Comparison of ENCODE assay signal across 15 mouse cellular contexts in genomic region chr14:27235897-27236553, GRCm38 (mm10).
DNase-seq lines count a peak whose midpoint lies in the region; ATAC-seq and TF ChIP-seq lines count a peak whose summit lies in the region.
"Had no signal": no experiment of that assay in that cellular context is flagged by ENCODE, and none has a peak within 500 bp of the region (broad histone marks: within the 10 kb centered on the region; RNA-seq: fewer than 3 reads in every experiment).

No protein-coding gene starts in this region.

- H3K4me1 ChIP-seq in heart, embryonic 15.5 days (replicated peaks), result peaks cover 23% of the 10 kb centered on the region
- peaks cover 9% of the 10 kb centered on the region for H3K4me1 ChIP-seq in lung, embryonic 15.5 days
- peaks cover 13% of the 10 kb centered on the region; the same call in 1 of the 2 replicates for H3K4me1 ChIP-seq in heart, postnatal 0 days (ENCODE audit: control insufficient read depth, insufficient read depth)
- H3K4me1 ChIP-seq in limb, embryonic 15.5 days, result peaks cover 11% of the 10 kb centered on the region
- no peaks in the 10 kb centered on the region; the same call in 1 of the 2 replicates for H3K4me1 ChIP-seq in neural tube, embryonic 15.5 days

- H3K9ac ChIP-seq in heart, embryonic 15.5 days, result no peak overlapping the region
- no peak overlapping the region for H3K9ac ChIP-seq in lung, embryonic 15.5 days
- H3K9ac ChIP-seq in heart, postnatal 0 days (replicated peaks; ENCODE audit: low read depth, low read length), result no peak overlapping the region
- no peak overlapping the region for H3K9ac ChIP-seq in limb, embryonic 15.5 days
- H3K9ac ChIP-seq in neural tube, embryonic 15.5 days (replicated peaks), result no peak overlapping the region
- H3K9ac ChIP-seq: neural tube, embryonic 13.5 days had no signal

- no peak overlapping the region for H3K4me2 ChIP-seq in heart, embryonic 15.5 days
- H3K4me2 ChIP-seq in lung, embryonic 15.5 days, result no peak overlapping the region
- H3K4me2 ChIP-seq in heart, postnatal 0 days (ENCODE audit: low read depth, low read length), result no peak overlapping the region
- no peak overlapping the region for H3K4me2 ChIP-seq in limb, embryonic 15.5 days
- H3K4me2 ChIP-seq in neural tube, embryonic 15.5 days, result no peak overlapping the region
- H3K4me2 ChIP-seq: neural tube, embryonic 13.5 days had no signal

- peak overlapping the region; percentile 27 for H3K27ac ChIP-seq in heart, embryonic 15.5 days
- peak overlapping the region; percentile 25; the same call in 1 of the 2 replicates for H3K27ac ChIP-seq in lung, embryonic 15.5 days
- H3K27ac ChIP-seq in heart, postnatal 0 days (ENCODE audit: low read depth), result peak overlapping the region; percentile 36
- 0 out of 2 replicates have a peak overlapping the region, but pooled peaks have one; percentile 2 for H3K27ac ChIP-seq in limb, embryonic 15.5 days
- H3K27ac ChIP-seq in neural tube, embryonic 15.5 days (replicated peaks), result no peak overlapping the region
- H3K27ac ChIP-seq: neural tube, embryonic 13.5 days had no signal

- no peak overlapping the region for H3K4me3 ChIP-seq in heart, embryonic 15.5 days
- H3K4me3 ChIP-seq in lung, embryonic 15.5 days, result no peak overlapping the region
- H3K4me3 ChIP-seq in heart, postnatal 0 days (ENCODE audit: low read depth, low read length), result no peak overlapping the region
- no peak overlapping the region for H3K4me3 ChIP-seq in limb, embryonic 15.5 days
- no peak overlapping the region for H3K4me3 ChIP-seq in neural tube, embryonic 15.5 days (replicated peaks)
- H3K4me3 ChIP-seq: neural tube, embryonic 13.5 days had no signal

- H3K36me3 ChIP-seq in heart, embryonic 15.5 days, result no peaks in the 10 kb centered on the region
- H3K36me3 ChIP-seq in lung, embryonic 15.5 days, result no peaks in the 10 kb centered on the region
- H3K36me3 ChIP-seq in heart, postnatal 0 days (replicated peaks; ENCODE audit: control insufficient read depth, insufficient read depth, low read length), result no peaks in the 10 kb centered on the region
- H3K36me3 ChIP-seq in limb, embryonic 15.5 days, result no peaks in the 10 kb centered on the region
- H3K36me3 ChIP-seq in neural tube, embryonic 15.5 days, result no peaks in the 10 kb centered on the region
- H3K36me3 ChIP-seq: neural tube, embryonic 13.5 days had no signal

- ATAC-seq in heart, embryonic 15.5 days (replicated peaks; ENCODE audit: insufficient number of reproducible peaks, insufficient read depth, low FRiP score, low read depth), result no peak
- no peak for ATAC-seq in lung, embryonic 15.5 days (ENCODE audit: borderline replicate concordance, extremely low read depth, low FRiP score, low TSS enrichment)
- no peak for ATAC-seq in heart, postnatal 0 days (ENCODE audit: insufficient read depth, low read depth)
- ATAC-seq in limb, embryonic 15.5 days (ENCODE audit: insufficient number of reproducible peaks, low FRiP score, low TSS enrichment, low read depth), result no peak
- ATAC-seq in neural tube, embryonic 15.5 days (ENCODE audit: low FRiP score), result no peak
- ATAC-seq: intestine, embryonic 16.5 days; Patski had no signal

- no peak for TF ChIP-seq CTCF in heart, postnatal 0 days (IDR thresholded peaks at IDR 0.05; ENCODE audit: low read depth)

- H3K9me3 ChIP-seq in heart, embryonic 15.5 days (replicated peaks), result no peaks in the 10 kb centered on the region
- H3K9me3 ChIP-seq in lung, embryonic 15.5 days, result no peaks in the 10 kb centered on the region
- no peaks in the 10 kb centered on the region for H3K9me3 ChIP-seq in heart, postnatal 0 days (replicated peaks; ENCODE audit: control insufficient read depth, low read length)
- no peaks in the 10 kb centered on the region for H3K9me3 ChIP-seq in limb, embryonic 15.5 days
- H3K9me3 ChIP-seq in neural tube, embryonic 15.5 days (replicated peaks), result no peaks in the 10 kb centered on the region
- H3K9me3 ChIP-seq: neural tube, embryonic 13.5 days had no signal

- 61% methylated on average over 6 of the region's 6 CpGs for WGBS in heart, embryonic 15.5 days
- 72% methylated on average over 6 of the region's 6 CpGs for WGBS in lung, embryonic 15.5 days
- 54% methylated on average over 6 of the region's 6 CpGs for WGBS in heart, postnatal 0 days
- 76% methylated on average over 6 of the region's 6 CpGs for WGBS in limb, embryonic 15.5 days
- 71% methylated on average over 6 of the region's 6 CpGs for WGBS in neural tube, embryonic 15.5 days

- DNase-seq in heart, postnatal 25 days (ENCODE audit: low spot score), result no peak
- no peak for DNase-seq in lung, postnatal 14 days
- no peak for DNase-seq in heart, postnatal 0 days (ENCODE audit: low spot score)
- DNase-seq: cerebellum, adult 2 months; layer of hippocampus, postnatal 36 days; liver; lung, postnatal 4 days; midbrain, embryonic 14.5 days had no signal

- H3K27me3 ChIP-seq in heart, embryonic 15.5 days, result no peaks in the 10 kb centered on the region
- no peaks in the 10 kb centered on the region for H3K27me3 ChIP-seq in lung, embryonic 15.5 days
- H3K27me3 ChIP-seq in heart, postnatal 0 days (ENCODE audit: control insufficient read depth, insufficient read depth, low read length), result no peaks in the 10 kb centered on the region
- no peaks in the 10 kb centered on the region for H3K27me3 ChIP-seq in limb, embryonic 15.5 days
- H3K27me3 ChIP-seq in neural tube, embryonic 15.5 days (replicated peaks), result no peaks in the 10 kb centered on the region
- H3K27me3 ChIP-seq: neural tube, embryonic 13.5 days; Patski had no signal

- intact Hi-C loops in heart, postnatal 25 days (cut with DNase I), result loop anchor here (5.0 kb wide), 1 partner anchor 49 kb away; no protein-coding TSS in a partner anchor

- TF ChIP-seq EP300 in heart, postnatal 0 days (IDR thresholded peaks at IDR 0.05; ENCODE audit: low read depth), result no peak
